Mouse (Mus musculus) brown adipose tissue, adult 24 weeks (tissue): ENCODE measurements around the gene Smpdl3a. TPM values are rescaled to one million over a fixed set of nuclear protein-coding genes. Genes with fewer than 3 reads are reported as not detected.

Source experiments
- polyA plus RNA-seq: library from polyadenylated mRNA; stranded (reverse); fragments of >200 nt; gene quantifications from 2 replicates; pipeline ENCODE4 v1.2.4, GENCODE M21; 2012; ENCODE audit not compliant: missing spikeins, insufficient read depth, insufficient read length

Smpdl3a gene
- polyA plus RNA-seq, 1 experiment = 154 TPM

Other genes with a start within 250 kb of the Smpdl3a start
- gene Pkib, start 162.4 kb upstream of the Smpdl3a start, polyA plus RNA-seq = 0.54 TPM in 1 of 2 replicates, not detected in the other
- not detected in 2 replicates for gene Fabp7, start 9.5 kb upstream of the Smpdl3a start, polyA plus RNA-seq